Mouse (Mus musculus) MEL (cell line): ENCODE measurements around the gene Tsr2.

Experiments used
- EP300 ChIP-seq, 2 experiments: IDR thresholded peaks; 2 replicates each; pipeline ENCODE4 v1.6.1; 2011; ENCODE audit warnings: improper control_type of control experiment in 2 of 2, low read length in 2 of 2, low read depth in 1 of 2, mild to moderate bottlenecking in 1 of 2
- KAT2A ChIP-seq: conservative IDR thresholded peaks from 2 replicates; pipeline ENCODE4 v1.6.1; 2012; ENCODE audit warnings: low read depth, low read length, improper control_type of control experiment, inconsistent platforms
- MEF2A ChIP-seq: IDR thresholded peaks from 2 replicates; pipeline ENCODE4 v1.6.1; 2014; ENCODE audit warnings: low read depth, mild to moderate bottlenecking, inconsistent platforms, low read length, improper control_type of control experiment; ENCODE audit not compliant: poor library complexity, insufficient replicate concordance, severe bottlenecking; ENCODE audit errors: extremely low read depth
- MXI1 ChIP-seq: IDR thresholded peaks from 2 replicates; pipeline ENCODE4 v1.6.1; 2011; ENCODE audit warnings: mild to moderate bottlenecking, low read depth, low read length, improper control_type of control experiment
- TAL1 ChIP-seq: IDR thresholded peaks from 2 replicates; pipeline ENCODE4 v1.6.1; 2012; ENCODE audit warnings: mild to moderate bottlenecking, inconsistent platforms, low read length, moderate library complexity, mixed read lengths
- TCF12 ChIP-seq: IDR thresholded peaks from 2 replicates; pipeline ENCODE4 v1.6.1; 2014; ENCODE audit warnings: low read depth, mild to moderate bottlenecking, inconsistent platforms, low read length, improper control_type of control experiment, moderate library complexity
- ZC3H11A ChIP-seq: IDR thresholded peaks from 2 replicates; pipeline ENCODE4 v1.6.1; 2012; ENCODE audit warnings: low read depth, mild to moderate bottlenecking, inconsistent platforms, low read length, improper control_type of control experiment

- TF ChIP-seq KAT2A (no peak), TCF12 (no peak), TAL1 (no peak), EP300 (IDR thresholded peaks at IDR 0.05; ENCODE audit: low read depth in 1 of 2, low read length in 2 of 2) (no peak), MEF2A (no peak), MXI1 (no peak), ZC3H11A (no peak)
These were observed 20.3 kb downstream of the Tsr2 start for GRCm38 (mm10) chrX:151076007-151076406.
